Mouse (Mus musculus): ENCODE data around the gene Pop7.

The Pop7 gene

DNA sequence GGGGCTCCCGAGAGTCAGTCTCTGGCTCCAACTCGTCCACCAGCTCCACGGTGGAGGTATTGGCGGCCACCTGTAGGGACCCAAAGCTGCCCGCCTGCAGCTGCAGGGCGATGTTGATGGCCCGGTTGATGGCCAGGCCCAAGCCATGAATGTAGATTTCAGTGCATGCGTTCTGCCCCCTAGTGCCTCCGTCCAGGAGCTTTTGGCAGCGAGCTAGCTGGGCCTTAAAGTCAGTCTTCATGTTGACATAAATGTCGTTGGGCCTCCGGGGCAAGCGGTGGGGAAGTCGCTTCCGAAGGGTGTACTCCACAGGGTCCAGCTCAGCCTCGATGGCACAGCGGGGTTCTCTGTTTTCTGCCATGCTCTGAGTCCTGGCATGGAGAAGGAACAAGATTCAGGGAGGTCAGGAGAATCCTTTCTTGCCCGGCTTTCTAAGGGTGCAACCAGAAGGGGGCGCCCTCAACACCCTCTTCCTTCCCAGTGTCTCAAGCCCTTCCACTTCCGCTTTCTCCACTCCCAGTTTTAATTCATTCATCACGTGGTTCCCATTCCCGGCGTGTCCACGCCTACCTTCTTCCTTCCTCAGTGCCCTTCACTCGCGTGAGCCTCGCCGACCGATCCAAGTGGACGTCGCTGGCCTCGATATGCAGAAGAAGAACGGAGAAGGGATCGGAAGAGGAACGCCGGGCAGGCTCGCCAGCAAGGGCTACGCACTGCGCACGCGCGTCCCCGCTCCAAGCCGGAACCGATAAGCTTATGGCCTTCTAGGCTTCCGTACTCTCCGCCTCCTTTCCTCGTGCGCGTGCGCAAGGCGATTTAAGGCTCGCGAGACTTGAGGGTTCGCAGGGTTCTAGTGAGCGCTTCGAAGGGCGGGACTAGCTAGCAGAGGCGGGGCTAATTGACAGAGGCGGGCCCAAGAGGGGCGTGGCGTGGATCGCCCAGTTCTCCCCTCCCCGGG lies at the start of gene Pop7:
Pop7 (minus strand) TSS at position 810 of the 958 bp plus-strand sequence.
- CTCF ChIA-PET = interaction anchor here (0.5 to 3.9 kb wide), 94 partner anchors 8 to 597 kb away, joined by 3 to 45 read pairs (median 4); partner anchors contain the start of genes Ache (in 3 of the 4), Gigyf1 (in 3 of the 4), Slc12a9 (in 2 of the 4) and Srrt (in 2 of the 4)

GRCm38 (mm10) chr5:137551119-137551518 lies 48.8 kb upstream of the Pop7 start:
- ChIA-PET CTCF (interaction anchor here in 1 of 4 experiments (0.7 kb wide), 1 partner anchor 176 kb away, joined by 6 read pairs; no protein-coding TSS in a partner anchor), POLR2A (interaction anchor here in 1 of 4 experiments (1.3 kb wide), 1 partner anchor 12 kb away, joined by 4 read pairs; no protein-coding TSS in a partner anchor)

More for the DNA sequence above, at the start of gene Pop7:
- POLR2A ChIA-PET = interaction anchor here (0.5 to 6.2 kb wide), 128 partner anchors 8 to 1724 kb away, joined by 3 to 75 read pairs (median 4); partner anchors contain the start of genes Epo (in 3 of the 4), Gigyf1 (in 3 of the 4), Fbxo24 (in 2 of the 4) and Gnb2 (in 2 of the 4)

- ChIA-PET CTCF (interaction anchor here in 2 of 4 experiments (1.0 to 1.1 kb wide), 2 partner anchors 10 to 37 kb away, joined by 3 read pairs; no protein-coding TSS in a partner anchor), POLR2A (interaction anchor here in 3 of 4 experiments (0.6 to 2.0 kb wide), 5 partner anchors 9 to 48 kb away, joined by 3 to 6 read pairs (median 3); partner anchors contain the start of gene Gigyf1 (in 1 of the 3))
Measured at GRCm38 (mm10) chr5:137549840-137550239, 47.5 kb upstream of the Pop7 start.

- POLR2A ChIA-PET = interaction anchor here in 3 of 4 experiments (0.5 to 1.4 kb wide), 10 partner anchors 8 to 238 kb away, joined by 3 to 5 read pairs (median 3); partner anchors contain the start of genes Actl6b (in 2 of the 3), Pop7 (in 2 of the 3), Gigyf1 (in 1 of the 3) and Srrt (in 1 of the 3)
- CTCF ChIA-PET = interaction anchor here in 3 of 4 experiments (0.5 to 1.4 kb wide), 6 partner anchors 8 to 201 kb away, joined by 3 to 4 read pairs (median 3); partner anchors contain the start of genes Actl6b (in 1 of the 3) and Gigyf1 (in 1 of the 3)
Measured at GRCm38 (mm10) chr5:137545596-137545995, 43.3 kb upstream of the Pop7 start.

- ChIA-PET CTCF (interaction anchor here in 3 of 4 experiments (0.5 to 1.4 kb wide), 5 partner anchors 9 to 226 kb away, joined by 3 read pairs; partner anchors contain the start of gene Actl6b (in 1 of the 3)), POLR2A (interaction anchor here in 3 of 4 experiments (0.7 to 1.4 kb wide), 7 partner anchors 9 to 43 kb away, joined by 3 to 4 read pairs (median 3); partner anchors contain the start of genes Actl6b (in 2 of the 3), Pop7 (in 2 of the 3) and Tfr2 (in 1 of the 3))
Measured at GRCm38 (mm10) chr5:137544926-137545325, 42.6 kb upstream of the Pop7 start.

GRCm38 (mm10) chr5:137541768-137542540 lies 39.6 kb upstream of the Pop7 start:
- ChIA-PET CTCF (interaction anchor here in 3 of 4 experiments (0.5 to 1.1 kb wide), 4 partner anchors 60 to 418 kb away, joined by 3 to 10 read pairs (median 4); no protein-coding TSS in a partner anchor), POLR2A (interaction anchor here in 3 of 4 experiments (0.7 to 1.8 kb wide), 5 partner anchors 8 to 39 kb away, joined by 3 to 5 read pairs (median 4); partner anchors contain the start of genes Actl6b (in 1 of the 3) and Pop7 (in 1 of the 3))

DNA sequence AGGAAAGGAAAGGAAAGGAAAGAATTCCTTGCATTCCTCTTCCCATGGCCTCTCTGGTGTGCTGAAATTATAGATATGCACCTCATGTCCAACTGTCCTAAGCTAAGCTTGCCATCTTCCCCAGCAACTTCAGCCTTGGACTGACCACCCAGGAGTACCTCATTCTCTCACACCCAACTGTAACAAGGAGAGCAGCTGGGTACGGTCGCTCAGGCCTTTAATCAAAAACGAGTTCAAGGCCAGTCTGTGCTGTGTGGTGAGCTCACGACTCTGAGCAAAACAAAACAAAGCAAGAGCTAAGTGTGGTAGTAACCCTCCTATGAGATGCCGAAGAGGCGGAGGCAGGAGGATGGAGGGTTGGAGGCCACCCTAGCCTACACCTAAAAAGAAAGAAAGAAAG lies 38.7 kb upstream of the Pop7 start:
- POLR2A ChIA-PET = interaction anchor here in 3 of 4 experiments (0.6 to 1.8 kb wide), 8 partner anchors 9 to 544 kb away, joined by 3 to 5 read pairs (median 4); partner anchors contain the start of genes Pop7 (in 1 of the 3) and Serpine1 (in 1 of the 3)
- CTCF ChIA-PET = interaction anchor here in 2 of 4 experiments (0.7 to 1.2 kb wide), 4 partner anchors 23 to 417 kb away, joined by 4 to 5 read pairs (median 4); partner anchors contain the start of gene Gigyf1 (in 1 of the 2)

- CTCF ChIA-PET = interaction anchor here in 3 of 4 experiments (0.6 to 1.8 kb wide), 6 partner anchors 21 to 670 kb away, joined by 3 to 4 read pairs (median 4); partner anchors contain the start of gene Gigyf1 (in 1 of the 3)
- POLR2A ChIA-PET = interaction anchor here in 3 of 4 experiments (0.5 to 1.3 kb wide), 5 partner anchors 10 to 189 kb away, joined by 3 to 4 read pairs (median 4); partner anchors contain the start of gene Pop7 (in 1 of the 3)
Measured at GRCm38 (mm10) chr5:137539291-137539801, 37.0 kb upstream of the Pop7 start.

GRCm38 (mm10) chr5:137537461-137537860 lies 35.1 kb upstream of the Pop7 start:
- CTCF ChIA-PET = no interaction called here
- POLR2A ChIA-PET = no interaction called here

DNA sequence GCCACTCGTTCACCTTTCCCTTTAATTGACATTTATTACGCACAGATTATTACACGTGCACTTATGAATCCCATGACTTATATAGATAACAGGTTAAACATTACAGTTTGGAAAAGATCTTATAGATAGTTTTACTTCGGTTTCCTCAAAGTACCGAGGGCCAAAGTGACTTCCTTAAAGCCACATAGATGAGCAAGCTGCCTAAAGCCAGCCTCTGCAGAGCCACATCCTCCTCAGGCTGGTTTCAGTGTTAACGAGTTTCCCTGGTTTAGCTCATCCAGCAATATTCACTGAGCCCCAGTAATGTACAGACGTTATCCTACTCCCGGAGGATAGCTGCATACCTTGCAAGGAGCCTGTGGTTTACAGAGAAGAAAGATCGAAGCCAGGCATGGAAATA lies 33.0 kb upstream of the Pop7 start:
- ChIA-PET POLR2A (interaction anchor here in 1 of 4 experiments (1.0 kb wide), 1 partner anchor 24 kb away, joined by 4 read pairs; no protein-coding TSS in a partner anchor), CTCF (no interaction called here)

DNA sequence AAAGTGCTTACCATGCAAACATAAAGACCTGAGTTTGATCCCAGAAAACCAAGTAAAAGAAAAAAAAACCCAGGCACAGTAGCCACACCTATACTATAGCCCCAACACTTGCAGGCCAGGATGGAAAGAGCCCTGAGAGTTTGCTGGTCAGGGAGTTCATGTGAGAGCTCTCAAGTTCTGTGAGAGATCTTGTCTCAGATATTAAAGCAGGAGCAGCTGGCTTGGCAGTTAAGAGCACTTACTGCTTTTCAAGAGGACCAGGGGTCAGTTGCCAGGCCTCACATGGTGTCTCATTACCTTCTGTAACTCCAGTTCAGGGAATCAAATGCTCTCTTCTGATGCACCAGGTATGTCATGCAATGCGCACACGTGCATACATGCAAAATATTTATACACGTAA lies 32.4 kb upstream of the Pop7 start:
- ChIA-PET POLR2A (no interaction called here), CTCF (no interaction called here)

- ChIA-PET CTCF (interaction anchor here in 3 of 4 experiments (0.6 to 3.6 kb wide), 5 partner anchors 15 to 124 kb away, joined by 3 to 20 read pairs (median 4); partner anchors contain the start of genes Fbxo24 (in 1 of the 3), Gigyf1 (in 1 of the 3), Lrch4 (in 1 of the 3) and Pop7 (in 1 of the 3)), POLR2A (interaction anchor here in 3 of 4 experiments (0.9 to 3.9 kb wide), 6 partner anchors 9 to 226 kb away, joined by 4 to 24 read pairs (median 7); partner anchors contain the start of genes Pop7 (in 3 of the 3) and Srrt (in 1 of the 3))
Measured at GRCm38 (mm10) chr5:137533117-137533827, 31.0 kb upstream of the Pop7 start, which contains the start of the genes Epo and Gnb2. Gene Epo (minus strand): TSS chr5:137533242. Gene Gnb2 (minus strand): TSS chr5:137533510.

GRCm38 (mm10) chr5:137532808-137533116 lies 30.4 kb upstream of the Pop7 start:
- ChIA-PET CTCF (interaction anchor here (0.6 to 3.6 kb wide), 8 partner anchors 14 to 227 kb away, joined by 3 to 20 read pairs (median 4); partner anchors contain the start of genes Fbxo24 (in 1 of the 4), Gigyf1 (in 1 of the 4), Lrch4 (in 1 of the 4) and Pop7 (in 1 of the 4)), POLR2A (interaction anchor here in 3 of 4 experiments (0.6 to 4.2 kb wide), 15 partner anchors 9 to 1959 kb away, joined by 3 to 24 read pairs (median 6); partner anchors contain the start of genes Pop7 (in 3 of the 3), Gigyf1 (in 1 of the 3) and Srrt (in 1 of the 3))

DNA sequence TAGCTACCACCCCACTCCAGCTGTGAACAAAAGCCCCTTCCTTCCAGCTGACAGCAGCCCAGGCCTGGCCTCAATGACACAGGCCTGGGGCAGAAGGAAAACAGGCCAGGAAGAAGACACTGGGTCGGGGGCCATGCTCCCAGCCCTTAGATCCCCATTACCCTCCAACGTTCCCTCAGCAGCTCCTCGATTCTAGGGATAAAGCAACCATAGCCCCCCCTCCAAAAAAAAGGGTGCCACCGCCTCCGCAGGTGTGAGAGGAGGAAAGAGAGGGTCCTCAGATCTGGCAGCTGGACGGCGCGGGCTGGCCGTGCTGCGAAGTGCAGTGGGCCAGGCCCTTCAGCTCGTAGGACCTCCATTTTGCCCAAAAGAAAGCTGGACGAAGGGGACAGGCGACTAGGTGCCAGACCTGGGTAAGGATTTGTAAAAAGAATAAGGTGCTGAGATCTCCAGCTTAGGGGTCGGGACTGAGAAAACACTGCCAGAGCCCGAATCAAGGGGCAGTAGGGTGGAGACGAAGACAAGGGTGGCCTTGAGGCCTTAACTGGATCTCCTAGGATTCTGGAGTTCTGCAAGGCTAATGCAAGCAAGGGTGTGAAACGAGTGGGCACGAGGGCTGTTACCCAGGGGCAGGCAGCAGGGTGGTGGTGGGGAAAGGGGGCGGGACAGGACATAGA lies 30.0 kb upstream of the Pop7 start:
- POLR2A ChIA-PET = interaction anchor here in 3 of 4 experiments (0.5 to 4.2 kb wide), 38 partner anchors 8 to 1959 kb away, joined by 3 to 24 read pairs (median 4); partner anchors contain the start of genes Pop7 (in 3 of the 3), Fbxo24 (in 1 of the 3), Gigyf1 (in 1 of the 3) and Lrch4 (in 1 of the 3)
- CTCF ChIA-PET = interaction anchor here (0.5 to 3.6 kb wide), 17 partner anchors 13 to 1831 kb away, joined by 3 to 20 read pairs (median 4); partner anchors contain the start of genes Pop7 (in 3 of the 4), Gigyf1 (in 2 of the 4), Fbxo24 (in 1 of the 4) and Lrch4 (in 1 of the 4)

Measured in embryonic stem cell, embryonic (primary cell).